In the genomic region with DNA sequence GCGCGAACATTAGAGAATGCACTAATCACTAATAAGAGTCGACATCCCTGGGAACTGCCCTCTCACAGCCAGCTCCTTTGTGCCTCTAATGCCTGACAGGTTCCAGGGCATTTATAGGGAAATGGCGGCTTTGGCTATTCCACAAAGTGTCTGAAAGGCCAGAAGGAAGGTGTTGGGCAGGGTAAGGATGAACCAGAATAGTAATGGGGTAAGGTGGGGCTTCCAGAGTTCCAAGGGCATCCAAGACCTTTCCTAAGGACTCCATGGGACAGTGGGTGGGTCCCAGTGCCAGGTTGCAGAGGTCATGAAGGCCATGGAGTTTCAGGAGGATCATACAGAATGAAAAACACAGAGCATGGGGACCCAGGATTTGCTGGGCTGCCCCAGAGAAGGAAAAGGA, we compare ENCODE assay signal across 14 mouse cellular contexts. TPM values are rescaled to one million over a fixed set of nuclear protein-coding genes. Genes with fewer than 3 reads are reported as not detected.
DNase-seq lines count a peak whose midpoint lies in the region; ATAC-seq and TF ChIP-seq lines count a peak whose summit lies in the region.
"Had no signal": no experiment of that assay in that cellular context is flagged by ENCODE, and none has a peak within 500 bp of the region (broad histone marks: within the 10 kb centered on the region; RNA-seq: fewer than 3 reads in every experiment).

No protein-coding gene starts in this region.

- no peak for TF ChIP-seq POLR2A in lung, adult 2 months (IDR thresholded peaks at IDR 0.05; ENCODE audit: borderline replicate concordance, extremely low read depth, low read depth, low read length)

- H3K4me3 ChIP-seq in forebrain, embryonic 14.5 days (ENCODE audit: low read depth, low read length), result 0 out of 2 replicates have a peak overlapping the region, but pooled peaks have one; percentile 15
- no peak overlapping the region for H3K4me3 ChIP-seq in forebrain, embryonic 11.5 days (ENCODE audit: low read depth, low read length)
- H3K4me3 ChIP-seq in lung, embryonic 14.5 days (ENCODE audit: low read depth, low read length), result peak overlapping the region; percentile 2; the same call in 1 of the 2 replicates
- no peak overlapping the region for H3K4me3 ChIP-seq in lung, adult 2 months (replicated peaks; ENCODE audit: extremely low read depth, low read depth, low read length)
- peak overlapping the region; percentile 40; the same call in 1 of the 2 replicates for H3K4me3 ChIP-seq in limb, embryonic 10.5 days

- no peak for DNase-seq in forebrain, embryonic 14.5 days (ENCODE audit: low spot score)
- no peak for DNase-seq in forebrain, embryonic 11.5 days (ENCODE audit: low spot score)
- no peak for DNase-seq in lung, embryonic 14.5 days
- DNase-seq in lung, adult 2 months, result no peak
- peak; percentile 66 for DNase-seq in ZHBTc4 (ENCODE audit: low read depth, low spot score)
- no peak for DNase-seq in limb, embryonic 10.5 days (ENCODE audit: low spot score)
- DNase-seq in thymus, postnatal 10 days (ENCODE audit: low spot score in 2 of 2), result no peak
- DNase-seq in urinary bladder, postnatal 4 days (ENCODE audit: low spot score in 2 of 2), result no peak
- DNase-seq: adrenal gland, adult 2 months; kidney, postnatal 10 days; layer of hippocampus, adult 9-11 months; left cerebral cortex, postnatal 4 days; thymus, adult 2 months had no signal

- H3K27me3 ChIP-seq in forebrain, embryonic 14.5 days (replicated peaks; ENCODE audit: control insufficient read depth, insufficient read depth, low read length), result peaks cover 22% of the 10 kb centered on the region
- H3K27me3 ChIP-seq in forebrain, embryonic 11.5 days (ENCODE audit: control insufficient read depth, insufficient read depth, low read length), result peaks cover 22% of the 10 kb centered on the region
- peaks cover 19% of the 10 kb centered on the region for H3K27me3 ChIP-seq in lung, embryonic 14.5 days (ENCODE audit: insufficient read depth, low read length)
- H3K27me3 ChIP-seq in limb, embryonic 10.5 days (ENCODE audit: low read depth, poor library complexity, severe bottlenecking), result peaks cover 30% of the 10 kb centered on the region

- TF ChIP-seq CTCF in lung, embryonic 14.5 days (IDR thresholded peaks at IDR 0.05; ENCODE audit: low read depth), result no peak
- no peak for TF ChIP-seq CTCF in lung, adult 2 months (IDR thresholded peaks at IDR 0.05; ENCODE audit: insufficient read depth, low read length)

- no peaks in the 10 kb centered on the region for H3K36me3 ChIP-seq in forebrain, embryonic 14.5 days (ENCODE audit: control insufficient read depth, insufficient read depth, low read length)
- H3K36me3 ChIP-seq in forebrain, embryonic 11.5 days (ENCODE audit: control insufficient read depth, insufficient read depth, low read length), result no peaks in the 10 kb centered on the region
- H3K36me3 ChIP-seq in lung, embryonic 14.5 days (ENCODE audit: insufficient read depth), result 0 out of 2 replicates have a peak, but pooled peaks cover 3% of the 10 kb centered on the region
- peaks cover 7% of the 10 kb centered on the region for H3K36me3 ChIP-seq in limb, embryonic 10.5 days

- H3K4me2 ChIP-seq in forebrain, embryonic 14.5 days (ENCODE audit: low read length), result no peak overlapping the region
- H3K4me2 ChIP-seq in forebrain, embryonic 11.5 days (ENCODE audit: low read depth, low read length, severe bottlenecking), result no peak overlapping the region
- no peak overlapping the region for H3K4me2 ChIP-seq in lung, embryonic 14.5 days

- H3K9ac ChIP-seq in forebrain, embryonic 14.5 days (ENCODE audit: low read length), result no peak overlapping the region
- H3K9ac ChIP-seq in forebrain, embryonic 11.5 days (ENCODE audit: low read length), result no peak overlapping the region
- H3K9ac ChIP-seq in lung, embryonic 14.5 days, result no peak overlapping the region
- H3K9ac ChIP-seq: embryonic facial prominence, embryonic 15.5 days had no signal

- H3K4me1 ChIP-seq in forebrain, embryonic 14.5 days (ENCODE audit: control insufficient read depth, insufficient read depth, low read length), result peaks cover 8% of the 10 kb centered on the region
- peaks cover 5% of the 10 kb centered on the region for H3K4me1 ChIP-seq in forebrain, embryonic 11.5 days (replicated peaks; ENCODE audit: control insufficient read depth, insufficient read depth, low read length)
- peaks cover 12% of the 10 kb centered on the region; the same call in 1 of the 2 replicates for H3K4me1 ChIP-seq in lung, embryonic 14.5 days (ENCODE audit: insufficient read depth)
- H3K4me1 ChIP-seq in lung, adult 2 months (ENCODE audit: control insufficient read depth, insufficient read depth, low read length), result peaks cover 8% of the 10 kb centered on the region
- peaks cover 51% of the 10 kb centered on the region for H3K4me1 ChIP-seq in limb, embryonic 10.5 days

- H3K27ac ChIP-seq in forebrain, embryonic 14.5 days (ENCODE audit: low read depth, low read length), result no peak overlapping the region
- no peak overlapping the region for H3K27ac ChIP-seq in forebrain, embryonic 11.5 days (ENCODE audit: low read depth, low read length)
- no peak overlapping the region for H3K27ac ChIP-seq in lung, embryonic 14.5 days (ENCODE audit: low read depth)
- 0 out of 2 replicates have a peak overlapping the region, but pooled peaks have one; percentile 9 for H3K27ac ChIP-seq in limb, embryonic 10.5 days
- H3K27ac ChIP-seq: embryonic facial prominence, embryonic 15.5 days had no signal

- ATAC-seq in forebrain, embryonic 14.5 days, result no peak
- ATAC-seq in forebrain, embryonic 11.5 days (replicated peaks; ENCODE audit: low FRiP score), result no peak
- ATAC-seq in lung, embryonic 14.5 days (ENCODE audit: insufficient read depth), result no peak

- WGBS in forebrain, embryonic 14.5 days, result 54% methylated on average over 4 of the region's 4 CpGs
- 49% methylated on average over 4 of the region's 4 CpGs for WGBS in forebrain, embryonic 11.5 days
- 74% methylated on average over 4 of the region's 4 CpGs for WGBS in lung, embryonic 14.5 days
- WGBS in lung, adult 2 months, result 78% methylated on average over 4 of the region's 4 CpGs
- WGBS in limb, embryonic 10.5 days, result 64% methylated on average over 4 of the region's 4 CpGs

- H3K9me3 ChIP-seq in forebrain, embryonic 14.5 days (replicated peaks; ENCODE audit: control insufficient read depth, low read length), result no peaks in the 10 kb centered on the region
- H3K9me3 ChIP-seq in forebrain, embryonic 11.5 days (ENCODE audit: control insufficient read depth, low read length), result no peaks in the 10 kb centered on the region
- H3K9me3 ChIP-seq in lung, embryonic 14.5 days (ENCODE audit: low read depth, low read length), result no peaks in the 10 kb centered on the region
- no peaks in the 10 kb centered on the region for H3K9me3 ChIP-seq in limb, embryonic 10.5 days (replicated peaks)
- H3K9me3 ChIP-seq: embryonic facial prominence, embryonic 15.5 days had no signal

RNA-seq across cellular contexts. Expression of a gene that starts 8.3 kb away (rescaled TPM):
- 0.40 and 0.53 TPM in 2 replicates for polyA plus RNA-seq in forebrain, embryonic 14.5 days (2014; fragmentation: Nextera tagmentation; extraction: Ambion mirVana)
- polyA plus RNA-seq in forebrain, embryonic 11.5 days (2014; fragmentation: Nextera tagmentation; extraction: Ambion mirVana), result 1.1 and 1.9 TPM in 2 replicates
- polyA plus RNA-seq in lung, embryonic 14.5 days (2014; fragmentation: Nextera tagmentation; extraction: Ambion mirVana), result 1.3 TPM in 2 replicates
- polyA plus RNA-seq in lung, adult 2 months (2012; rRNA removed), result 4.3 and 5.2 TPM in 2 replicates
- 1.2 and 1.5 TPM in 2 replicates for polyA plus RNA-seq in limb, embryonic 10.5 days (2016; fragmentation: Nextera tagmentation; extraction: Ambion mirVana)

RNA-seq across cellular contexts. Expression of a gene that starts 20.7 kb away (rescaled TPM):
- polyA plus RNA-seq in forebrain, embryonic 14.5 days (2014; fragmentation: Nextera tagmentation; extraction: Ambion mirVana), result 0.43 and 0.60 TPM in 2 replicates
- 0.53 and 0.75 TPM in 2 replicates for polyA plus RNA-seq in forebrain, embryonic 11.5 days (2014; fragmentation: Nextera tagmentation; extraction: Ambion mirVana)
- 0.47 and 0.60 TPM in 2 replicates for polyA plus RNA-seq in lung, embryonic 14.5 days (2014; fragmentation: Nextera tagmentation; extraction: Ambion mirVana)
- polyA plus RNA-seq in lung, adult 2 months (2012; rRNA removed), result 5.4 and 7.3 TPM in 2 replicates
- polyA plus RNA-seq in limb, embryonic 10.5 days (2016; fragmentation: Nextera tagmentation; extraction: Ambion mirVana), result 0.60 and 0.61 TPM in 2 replicates

RNA-seq across cellular contexts. Expression of a gene that starts 24.9 kb away (rescaled TPM):
- not detected in 2 replicates for polyA plus RNA-seq in forebrain, embryonic 14.5 days (2014; fragmentation: Nextera tagmentation; extraction: Ambion mirVana)
- 0.23 and 0.33 TPM in 2 replicates for polyA plus RNA-seq in forebrain, embryonic 11.5 days (2014; fragmentation: Nextera tagmentation; extraction: Ambion mirVana)
- polyA plus RNA-seq in lung, embryonic 14.5 days (2014; fragmentation: Nextera tagmentation; extraction: Ambion mirVana), result 2.1 and 3.0 TPM in 2 replicates
- 5.8 and 7.2 TPM in 2 replicates for polyA plus RNA-seq in lung, adult 2 months (2012; rRNA removed)
- polyA plus RNA-seq in limb, embryonic 10.5 days (2016; fragmentation: Nextera tagmentation; extraction: Ambion mirVana), result 0.54 and 0.67 TPM in 2 replicates

RNA-seq across cellular contexts. Expression of a gene that starts 41.6 kb away (rescaled TPM):
- polyA plus RNA-seq in forebrain, embryonic 14.5 days (2014; fragmentation: Nextera tagmentation; extraction: Ambion mirVana), result 124 and 127 TPM in 2 replicates
- 117 and 121 TPM in 2 replicates for polyA plus RNA-seq in forebrain, embryonic 11.5 days (2014; fragmentation: Nextera tagmentation; extraction: Ambion mirVana)
- polyA plus RNA-seq in lung, embryonic 14.5 days (2014; fragmentation: Nextera tagmentation; extraction: Ambion mirVana), result 152 TPM in 2 replicates
- 54.3 and 63.6 TPM in 2 replicates for polyA plus RNA-seq in lung, adult 2 months (2012; rRNA removed)
- 143 and 149 TPM in 2 replicates for polyA plus RNA-seq in limb, embryonic 10.5 days (2016; fragmentation: Nextera tagmentation; extraction: Ambion mirVana)

RNA-seq across cellular contexts. Expression of a gene that starts 41.9 kb away (rescaled TPM):
- 27.6 and 29.6 TPM in 2 replicates for polyA plus RNA-seq in forebrain, embryonic 14.5 days (2014; fragmentation: Nextera tagmentation; extraction: Ambion mirVana)
- polyA plus RNA-seq in forebrain, embryonic 11.5 days (2014; fragmentation: Nextera tagmentation; extraction: Ambion mirVana), result 16.3 and 20.4 TPM in 2 replicates
- polyA plus RNA-seq in lung, embryonic 14.5 days (2014; fragmentation: Nextera tagmentation; extraction: Ambion mirVana), result 17.1 and 18.2 TPM in 2 replicates
- polyA plus RNA-seq in lung, adult 2 months (2012; rRNA removed), result 6.1 and 7.4 TPM in 2 replicates
- 13.3 and 14.8 TPM in 2 replicates for polyA plus RNA-seq in limb, embryonic 10.5 days (2016; fragmentation: Nextera tagmentation; extraction: Ambion mirVana)

Comparison
In these comparisons a context has a peak if more than half of its experiments do, and no peak if none do; other contexts are left out.
1. H3K4me3 ChIP-seq: peak in forebrain, embryonic 14.5 days (single experiment), lung, embryonic 14.5 days (single experiment) and limb, embryonic 10.5 days (single experiment); none in forebrain, embryonic 11.5 days (single experiment) and lung, adult 2 months (single experiment).